Mouse (Mus musculus): ENCODE measurements at regions not wholly inside any gene's neighbourhood (a gene's known extent, or its start where the extent isn't known, plus 50 kb on each side); places are given as distances from the start of the nearest gene placed in this dataset.

DNA sequence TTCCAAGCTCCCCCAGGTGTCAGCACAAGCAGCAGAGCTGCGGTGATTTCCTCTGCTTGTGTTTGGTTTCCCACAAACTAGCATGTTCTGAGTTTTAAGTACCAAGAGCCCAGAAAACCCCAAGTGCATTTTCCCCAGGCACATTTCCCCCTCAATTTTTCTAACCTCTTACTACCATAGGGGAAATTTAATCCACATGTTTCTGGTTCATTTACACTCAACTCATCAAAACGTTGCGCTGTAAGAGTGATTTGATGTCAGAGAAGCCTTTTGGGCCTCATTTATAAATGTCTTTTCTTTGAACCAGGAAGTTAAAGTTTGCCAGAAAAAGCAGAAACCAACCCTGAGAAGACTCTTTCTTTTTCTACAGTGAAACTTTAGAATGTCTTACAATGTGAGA, 89.4 kb downstream of the Gm10192 start:
- TF ChIP-seq CTCF (IDR thresholded peaks at IDR 0.05; ENCODE audit: borderline replicate concordance, insufficient read depth, low read depth, low read length) (no peak), POLR2A (IDR thresholded peaks at IDR 0.05; ENCODE audit: borderline replicate concordance, insufficient read depth, low read length) (no peak)

Measured in cerebellum, adult 2 months (tissue).